ENCODE assay signal across 16 mouse cellular contexts in genomic region chr7:19441448-19442091, GRCm38 (mm10). TPM values are rescaled to one million over a fixed set of nuclear protein-coding genes. Genes with fewer than 3 reads are reported as not detected.
DNase-seq lines count a peak whose midpoint lies in the region; ATAC-seq and TF ChIP-seq lines count a peak whose summit lies in the region.
"Had no signal": no experiment of that assay in that cellular context is flagged by ENCODE, and none has a peak within 500 bp of the region (broad histone marks: within the 10 kb centered on the region; RNA-seq: fewer than 3 reads in every experiment).

No protein-coding gene starts in this region.

- TF ChIP-seq CTCF in MEL (IDR thresholded peaks at IDR 0.05 in 2 of 3, conservative IDR thresholded peaks at IDR 0.05 in 1 of 3; ENCODE audit: control insufficient read depth in 1 of 3, insufficient read depth in 1 of 3, low read depth in 2 of 3, low read length in 3 of 3, poor library complexity in 1 of 3, severe bottlenecking in 1 of 3) = no peak
- TF ChIP-seq CTCF in liver, postnatal 0 days (IDR thresholded peaks at IDR 0.05; ENCODE audit: low read depth) = no peak

- no peaks in the 10 kb centered on the region for H3K79me2 ChIP-seq in MEL (ENCODE audit: control insufficient read depth, insufficient read depth, low read length, poor library complexity)

- H3K9ac ChIP-seq in MEL (ENCODE audit: control insufficient read depth, low read depth, low read length, poor library complexity, severe bottlenecking) = peak overlapping the region; percentile 22; the same call in 1 of the 2 replicates
- H3K9ac ChIP-seq in liver, postnatal 0 days (replicated peaks) = no peak overlapping the region
- H3K9ac ChIP-seq in midbrain, embryonic 11.5 days (ENCODE audit: low read length) = no peak overlapping the region
- H3K9ac ChIP-seq: forebrain, embryonic 15.5 days; hindbrain, embryonic 13.5 days; midbrain, embryonic 15.5 days had no signal

- H3K27ac ChIP-seq in MEL (ENCODE audit: control insufficient read depth, low read depth, low read length) = peak overlapping the region; percentile 79
- 0 out of 2 replicates have a peak overlapping the region, but pooled peaks have one; percentile 16 for H3K27ac ChIP-seq in liver, postnatal 0 days (ENCODE audit: low read depth)
- H3K27ac ChIP-seq in midbrain, embryonic 11.5 days (ENCODE audit: low read depth, low read length) = no peak overlapping the region
- H3K27ac ChIP-seq: forebrain, embryonic 15.5 days; hindbrain, embryonic 13.5 days; macrophage; midbrain, embryonic 15.5 days had no signal

- peak; percentile 40 to 75 for TF ChIP-seq EP300 in MEL (IDR thresholded peaks at IDR 0.05; ENCODE audit: low read depth in 1 of 2, low read length in 2 of 2)
- no peak for TF ChIP-seq EP300 in liver, postnatal 0 days (IDR thresholded peaks at IDR 0.05; ENCODE audit: low read depth)

- peaks cover 0 to 13% of the 10 kb centered on the region in 2 experiments; a peak in 2 of 4 replicates for H3K36me3 ChIP-seq in MEL (ENCODE audit: control insufficient read depth in 1 of 2, insufficient read depth in 2 of 2, low read length in 2 of 2)
- peaks cover 32% of the 10 kb centered on the region for H3K36me3 ChIP-seq in liver, postnatal 0 days (replicated peaks; ENCODE audit: insufficient read depth, low read length)
- H3K36me3 ChIP-seq in midbrain, embryonic 11.5 days (ENCODE audit: control insufficient read depth, insufficient read depth, low read length) = peaks cover 14% of the 10 kb centered on the region

- TF ChIP-seq POLR2A in MEL (IDR thresholded peaks at IDR 0.05; ENCODE audit: control insufficient read depth in 1 of 2, insufficient read depth in 1 of 2, low read depth in 1 of 2, low read length in 2 of 2, poor library complexity in 1 of 2) = no peak

- WGBS in liver, postnatal 0 days (ENCODE audit: insufficient replicate concordance) = 57% methylated on average over 9 of the region's 9 CpGs
- WGBS in midbrain, embryonic 11.5 days = 85% methylated on average over 9 of the region's 9 CpGs

- H3K4me1 ChIP-seq in MEL (ENCODE audit: control insufficient read depth in 1 of 2, insufficient read depth in 2 of 2, low read length in 2 of 2) = peaks cover 2 to 11% of the 10 kb centered on the region in 2 experiments
- no peaks in the 10 kb centered on the region for H3K4me1 ChIP-seq in liver, postnatal 0 days (ENCODE audit: insufficient read depth)
- no peaks in the 10 kb centered on the region for H3K4me1 ChIP-seq in midbrain, embryonic 11.5 days (ENCODE audit: control insufficient read depth, insufficient read depth, low read length)
- H3K4me1 ChIP-seq: forebrain, embryonic 15.5 days; hindbrain, embryonic 13.5 days; midbrain, embryonic 15.5 days had no signal

- TF ChIP-seq RAD21 in MEL (IDR thresholded peaks at IDR 0.05; ENCODE audit: low read depth, low read length) = no peak

- H3K4me2 ChIP-seq in liver, postnatal 0 days (ENCODE audit: low read depth, low read length) = no peak overlapping the region
- no peak overlapping the region for H3K4me2 ChIP-seq in midbrain, embryonic 11.5 days
- H3K4me2 ChIP-seq: forebrain, embryonic 15.5 days; hindbrain, embryonic 13.5 days; midbrain, embryonic 15.5 days had no signal

- no peaks in the 10 kb centered on the region for H3K27me3 ChIP-seq in MEL (ENCODE audit: control insufficient read depth in 1 of 2, insufficient read depth in 2 of 2, low read length in 2 of 2)
- no peaks in the 10 kb centered on the region for H3K27me3 ChIP-seq in liver, postnatal 0 days (ENCODE audit: insufficient read depth, low read length)
- no peaks in the 10 kb centered on the region for H3K27me3 ChIP-seq in midbrain, embryonic 11.5 days (ENCODE audit: control insufficient read depth, insufficient read depth, low read length)
- H3K27me3 ChIP-seq: forebrain, embryonic 15.5 days; hindbrain, embryonic 13.5 days; midbrain, embryonic 15.5 days had no signal

- ATAC-seq in liver, postnatal 0 days = peak; percentile 40; the same call in 1 of the 2 replicates
- ATAC-seq in midbrain, embryonic 11.5 days (ENCODE audit: low FRiP score) = no peak
- ATAC-seq: forebrain, embryonic 15.5 days; intestine, embryonic 16.5 days; midbrain, embryonic 15.5 days had no signal

- no peak overlapping the region for H3K4me3 ChIP-seq in MEL (ENCODE audit: control insufficient read depth in 1 of 2, insufficient read depth in 1 of 2, low read depth in 2 of 2, low read length in 2 of 2)
- H3K4me3 ChIP-seq in liver, postnatal 0 days (ENCODE audit: low read depth, low read length) = no peak overlapping the region
- H3K4me3 ChIP-seq in midbrain, embryonic 11.5 days (ENCODE audit: low read depth, low read length) = no peak overlapping the region
- H3K4me3 ChIP-seq: forebrain, embryonic 15.5 days; hindbrain, embryonic 13.5 days; midbrain, embryonic 15.5 days had no signal

- peak; percentile 45 to 56 for DNase-seq in adrenal gland, adult (ENCODE audit: inconsistent age in 2 of 2, low spot score in 1 of 2)
- no peak for DNase-seq in adrenal gland, adult 18-20 months (ENCODE audit: low spot score in 2 of 2)
- peak; percentile 47 for DNase-seq in kidney, adult 11 months
- no peak for DNase-seq in kidney, postnatal 10 days
- DNase-seq in MEL (ENCODE audit: low read depth, low spot score) = peak; percentile 68
- no peak for DNase-seq in liver, postnatal 0 days
- no peak for DNase-seq in urinary bladder, postnatal 36 days (ENCODE audit: low spot score in 2 of 2)
- DNase-seq in midbrain, embryonic 11.5 days (ENCODE audit: low spot score, missing footprints) = no peak
- DNase-seq: cerebellum, postnatal 14 days; layer of hippocampus, postnatal 36 days; thymus, postnatal 36 days had no signal

- no peaks in the 10 kb centered on the region for H3K9me3 ChIP-seq in MEL (replicated peaks; ENCODE audit: insufficient read depth, low read length)
- H3K9me3 ChIP-seq in liver, postnatal 0 days (ENCODE audit: low read length) = no peaks in the 10 kb centered on the region
- H3K9me3 ChIP-seq in midbrain, embryonic 11.5 days (ENCODE audit: control insufficient read depth, low read length) = no peaks in the 10 kb centered on the region
- H3K9me3 ChIP-seq: forebrain, embryonic 15.5 days; hindbrain, embryonic 13.5 days; midbrain, embryonic 15.5 days had no signal

TF ChIP-seq in MEL, 35 proteins besides CTCF, POLR2A, EP300 and RAD21 (continues in another document):
- peak; percentile 49 for TF ChIP-seq RCOR1 (IDR thresholded peaks at IDR 0.05; ENCODE audit: low read depth, low read length)
- TF ChIP-seq ELF1 (IDR thresholded peaks at IDR 0.05; ENCODE audit: low read depth, low read length) = no peak
- TF ChIP-seq CHD2 (IDR thresholded peaks at IDR 0.05; ENCODE audit: low read length) = no peak
- no peak for TF ChIP-seq ZNF384 (IDR thresholded peaks at IDR 0.05; ENCODE audit: low read depth, low read length)
- no peak for TF ChIP-seq MAX (IDR thresholded peaks at IDR 0.05; ENCODE audit: low read length)
- no peak for TF ChIP-seq UBTF (IDR thresholded peaks at IDR 0.05; ENCODE audit: borderline replicate concordance, insufficient read depth, low read depth, low read length)
- TF ChIP-seq HCFC1 (IDR thresholded peaks at IDR 0.05; ENCODE audit: low read depth, low read length) = no peak
- TF ChIP-seq E2F4 (IDR thresholded peaks at IDR 0.05; ENCODE audit: borderline replicate concordance, low read depth, low read length) = no peak
- TF ChIP-seq GABPA (IDR thresholded peaks at IDR 0.05; ENCODE audit: low read depth, low read length) = no peak
- TF ChIP-seq MYC (IDR thresholded peaks at IDR 0.05; ENCODE audit: low read depth, low read length) = no peak
- TF ChIP-seq GATA1 (IDR thresholded peaks at IDR 0.05; ENCODE audit: low read depth, low read length) = peak; percentile 82
- TF ChIP-seq TCF12 (IDR thresholded peaks at IDR 0.05; ENCODE audit: low read depth, low read length) = peak; percentile 53

RNA-seq across cellular contexts. Expression of gene Mark4, which starts 17.1 kb away (rescaled TPM):
- total RNA-seq in adrenal gland, adult 18-20 months (2021) = 10 to 100 TPM; 35.9 to 54.0 TPM
- total RNA-seq in MEL (2012; rRNA removed) = 4.7 TPM in 2 replicates
- 10 to 100 TPM in 1 of 2 experiments, not detected in 1; 18.5 TPM for polyA plus RNA-seq in MEL (2012; ENCODE audit: insufficient read depth in 1 of 2, insufficient read length in 2 of 2, low read depth in 1 of 2, low replicate concordance in 2 of 2, missing spikeins in 1 of 2)
- polyA plus RNA-seq in liver, postnatal 0 days (2015; fragmentation: Nextera tagmentation; extraction: Ambion mirVana) = 1.8 and 2.0 TPM in 2 replicates
- polyA plus RNA-seq in midbrain, embryonic 11.5 days (2014; fragmentation: Nextera tagmentation; extraction: Ambion mirVana) = 8.9 and 10.7 TPM in 2 replicates

RNA-seq across cellular contexts. Expression of gene Exoc3l2, which starts 21.6 kb away (rescaled TPM):
- 10 to 100 TPM; 31.7 to 36.8 TPM for total RNA-seq in adrenal gland, adult 18-20 months (2021)
- total RNA-seq in MEL (2012; rRNA removed) = 0.08 TPM in 1 of 2 replicates, not detected in the other
- polyA plus RNA-seq in MEL (2012; ENCODE audit: insufficient read depth in 1 of 2, insufficient read length in 2 of 2, low read depth in 1 of 2, low replicate concordance in 2 of 2, missing spikeins in 1 of 2) = under 1 TPM in 1 of 2 experiments, not detected in 1; 0.08 TPM
- 1.1 and 1.7 TPM in 2 replicates for polyA plus RNA-seq in liver, postnatal 0 days (2015; fragmentation: Nextera tagmentation; extraction: Ambion mirVana)
- 0.77 and 1.1 TPM in 2 replicates for polyA plus RNA-seq in midbrain, embryonic 11.5 days (2014; fragmentation: Nextera tagmentation; extraction: Ambion mirVana)
- polyA plus RNA-seq: macrophage had no signal

RNA-seq across cellular contexts. Expression of gene Ckm, which starts 37.0 kb away (rescaled TPM):
- 10 to 100 TPM in 1 of 2 experiments, not detected in 1; 14.7 TPM for total RNA-seq in adrenal gland, adult 18-20 months (2021)
- total RNA-seq in MEL (2012; rRNA removed) = not detected in 2 replicates
- not detected for polyA plus RNA-seq in MEL (2012; ENCODE audit: insufficient read depth in 1 of 2, insufficient read length in 2 of 2, low read depth in 1 of 2, low replicate concordance in 2 of 2, missing spikeins in 1 of 2)
- polyA plus RNA-seq in liver, postnatal 0 days (2015; fragmentation: Nextera tagmentation; extraction: Ambion mirVana) = 5.3 and 94.1 TPM in 2 replicates
- polyA plus RNA-seq in midbrain, embryonic 11.5 days (2014; fragmentation: Nextera tagmentation; extraction: Ambion mirVana) = not detected in 2 replicates
- polyA plus RNA-seq: macrophage; midbrain, embryonic 15.5 days had no signal

RNA-seq across cellular contexts. Expression of gene Klc3, which starts 37.7 kb away (rescaled TPM):
- 1 to 10 TPM; 1.3 to 3.7 TPM for total RNA-seq in adrenal gland, adult 18-20 months (2021)
- 2.7 and 3.6 TPM in 2 replicates for total RNA-seq in MEL (2012; rRNA removed)
- under 1 TPM in 1 of 2 experiments, not detected in 1; 0.42 TPM for polyA plus RNA-seq in MEL (2012; ENCODE audit: insufficient read depth in 1 of 2, insufficient read length in 2 of 2, low read depth in 1 of 2, low replicate concordance in 2 of 2, missing spikeins in 1 of 2)
- 0.12 and 0.32 TPM in 2 replicates for polyA plus RNA-seq in liver, postnatal 0 days (2015; fragmentation: Nextera tagmentation; extraction: Ambion mirVana)
- polyA plus RNA-seq in midbrain, embryonic 11.5 days (2014; fragmentation: Nextera tagmentation; extraction: Ambion mirVana) = 0.37 and 1.4 TPM in 2 replicates
- polyA plus RNA-seq: macrophage had no signal

RNA-seq across cellular contexts. Expression of gene Ercc2, which starts 59.8 kb away (rescaled TPM):
- total RNA-seq in adrenal gland, adult 18-20 months (2021) = 10 to 100 TPM; 27.1 to 30.9 TPM
- total RNA-seq in MEL (2012; rRNA removed) = 29.4 and 34.4 TPM in 2 replicates
- 10 to 100 TPM in 1 of 2 experiments, not detected in 1; 44.5 TPM for polyA plus RNA-seq in MEL (2012; ENCODE audit: insufficient read depth in 1 of 2, insufficient read length in 2 of 2, low read depth in 1 of 2, low replicate concordance in 2 of 2, missing spikeins in 1 of 2)
- polyA plus RNA-seq in liver, postnatal 0 days (2015; fragmentation: Nextera tagmentation; extraction: Ambion mirVana) = 3.8 and 4.6 TPM in 2 replicates
- 10.3 and 10.9 TPM in 2 replicates for polyA plus RNA-seq in midbrain, embryonic 11.5 days (2014; fragmentation: Nextera tagmentation; extraction: Ambion mirVana)

Comparison
In these comparisons a context has a peak if more than half of its experiments do, and no peak if none do; other contexts are left out.
1. DNase-seq: peak in adrenal gland, adult (2 of 2), kidney, adult 11 months (single experiment) and MEL (single experiment); none in adrenal gland, adult 18-20 months (0 of 2), kidney, postnatal 10 days (single experiment), liver, postnatal 0 days (single experiment), urinary bladder, postnatal 36 days (0 of 2) and midbrain, embryonic 11.5 days (single experiment).